Mouse (Mus musculus): ENCODE results near the gene Tepp.

- TF ChIP-seq MYOG (IDR thresholded peaks at IDR 0.05; ENCODE audit: control insufficient read depth, extremely low read depth, insufficient read length) (no peak), CTCF (IDR thresholded peaks at IDR 0.05; ENCODE audit: control insufficient read depth, insufficient read depth, insufficient read length) (peak; percentile 90), USF1 (IDR thresholded peaks at IDR 0.05; ENCODE audit: low read depth) (no peak)
Observed at GRCm38 (mm10) chr8:95331720-95332436, 21.5 kb downstream of the Tepp start, which contains the start of the genes Zfp319 and Usb1.

Data from C2C12 (cell line).